Mouse (Mus musculus) ES-E14 (cell line): ENCODE measurements around the gene Cabp4.

Experiments
- CHD2 ChIP-seq: IDR thresholded peaks from 2 replicates; pipeline ENCODE4 v1.6.1; 2014; ENCODE audit warnings: mild to moderate bottlenecking, low read depth, low read length, inconsistent platforms
- HCFC1 ChIP-seq: IDR thresholded peaks from 2 replicates; pipeline ENCODE4 v1.6.1; 2012; ENCODE audit warnings: low read length, inconsistent platforms, borderline replicate concordance; ENCODE audit not compliant: insufficient read depth
- ZNF384 ChIP-seq: IDR thresholded peaks from 2 replicates; pipeline ENCODE4 v1.6.1; 2012; ENCODE audit warnings: low read depth, low read length, inconsistent platforms

- TF ChIP-seq CHD2 (no peak), HCFC1 (no peak), ZNF384 (no peak)
Measured at GRCm38 (mm10) chr19:4166678-4167476, 23.0 kb upstream of the Cabp4 start.
